Mouse (Mus musculus) midbrain, embryonic 16.5 days (tissue): ENCODE results near the gene Ilvbl. TPM values are rescaled to one million over a fixed set of nuclear protein-coding genes. Genes with fewer than 3 reads are reported as not detected.
A peak's percentile ranks its signal among the peaks of the same experiment; 100 is the strongest.

ENCODE experiments used
- ATAC-seq: fragments of 200-750 bp; cut with Nextera tagmentation; 2 replicates; pipeline ENCODE4 v1.8.0; 2017; ENCODE audit warnings: moderate TSS enrichment
- H3K27ac ChIP-seq: fragments of 300-500 bp; sonication (generic); 2 replicates; pipeline ENCODE4 v1.5.1; 2014; ENCODE audit warnings: mild to moderate bottlenecking, low read length, mixed read lengths
- H3K27me3 ChIP-seq: fragments of 300-500 bp; sonication (generic); 2 replicates; pipeline ENCODE4 v1.6.1; 2014; ENCODE audit warnings: low read depth, low read length, mixed read lengths; ENCODE audit not compliant: control insufficient read depth, insufficient read depth
- H3K36me3 ChIP-seq: fragments of 300-500 bp; sonication (generic); 2 replicates; pipeline ENCODE4 v1.6.1; 2014; ENCODE audit warnings: mild to moderate bottlenecking, low read length, moderate library complexity, mixed read lengths; ENCODE audit not compliant: control insufficient read depth, insufficient read depth
- H3K4me1 ChIP-seq: fragments of 300-500 bp; sonication (generic); 2 replicates; pipeline ENCODE4 v1.6.1; 2014; ENCODE audit warnings: mild to moderate bottlenecking, low read length, mixed read lengths; ENCODE audit not compliant: control insufficient read depth, insufficient read depth
- H3K4me2 ChIP-seq: fragments of 300-500 bp; sonication (generic); 2 replicates; pipeline ENCODE4 v1.6.1; 2014; ENCODE audit warnings: mild to moderate bottlenecking, low read length, mixed read lengths
- H3K4me3 ChIP-seq: fragments of 300-500 bp; sonication (generic); 2 replicates; pipeline ENCODE4 v1.5.1; 2014; ENCODE audit warnings: low read depth, mild to moderate bottlenecking, low read length, moderate library complexity, mixed read lengths
- H3K9ac ChIP-seq: fragments of 300-500 bp; sonication (generic); 2 replicates; pipeline ENCODE4 v1.6.1; 2014; ENCODE audit warnings: low read depth, low read length, mixed read lengths
- H3K9me3 ChIP-seq: fragments of 300-500 bp; sonication (generic); replicated peaks from 2 replicates; pipeline ENCODE4 v1.6.1; 2014; ENCODE audit warnings: mild to moderate bottlenecking, low read length, mixed read lengths; ENCODE audit not compliant: control insufficient read depth, poor library complexity, severe bottlenecking
- WGBS: fragments of 180-500 bp; shearing (Covaris S2); extraction: QIAGEN DNeasy Blood & Tissue Kit; methylation state at CpG from one replicate; pipeline ENCODE4 v1.1.7; 2014; 5-methylcytosine and 5-hydroxymethylcytosine counted together
- polyA plus RNA-seq: library from polyadenylated mRNA; unstranded; fragments of >200 nt; fragmentation: Nextera tagmentation; extraction: Ambion mirVana; gene quantifications from 2 replicates; pipeline ENCODE4 v1.2.1, GENCODE M21; 2015

The Ilvbl gene
- polyA plus RNA-seq, 1 experiment from 2014 or later: 81.4 TPM

DNA sequence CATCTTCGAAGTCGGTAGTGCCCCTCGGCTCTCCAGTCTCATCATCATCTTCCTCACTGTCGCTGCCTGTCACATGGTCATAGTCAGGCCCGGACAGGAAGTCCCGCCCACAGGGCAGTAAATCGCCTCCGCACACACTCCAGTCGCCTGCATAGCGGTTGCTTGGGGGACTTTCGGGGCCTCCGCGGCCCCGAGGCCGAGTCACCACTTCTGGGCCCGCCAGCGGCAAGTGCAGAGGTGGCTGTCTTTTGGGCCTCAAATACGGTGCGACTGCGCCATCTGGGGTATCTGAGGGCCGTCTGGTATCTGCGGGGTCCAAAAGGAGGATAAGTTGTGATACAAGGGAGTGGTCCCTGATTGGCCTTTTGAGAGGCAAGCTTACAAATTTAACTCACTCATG, 11.5 kb downstream of the Ilvbl start:
- H3K27me3 ChIP-seq: no peaks in the 10 kb centered on the region
- no peak overlapping the region for H3K27ac ChIP-seq
- H3K4me3 ChIP-seq: no peak overlapping the region
- peaks cover 5% of the 10 kb centered on the region; the same call in 1 of the 2 replicates for H3K36me3 ChIP-seq
- WGBS: 90% methylated on average over 22 of the region's 22 CpGs
- H3K9me3 ChIP-seq: no peaks in the 10 kb centered on the region
- H3K4me1 ChIP-seq: no peaks in the 10 kb centered on the region
- ATAC-seq: no peak
- H3K4me2 ChIP-seq: no peak overlapping the region
- no peak overlapping the region for H3K9ac ChIP-seq

- no peak for ATAC-seq
- WGBS: 96% methylated on average over 13 of the region's 13 CpGs
- H3K9ac ChIP-seq: no peak overlapping the region
- no peak overlapping the region for H3K4me2 ChIP-seq
- no peak overlapping the region for H3K4me3 ChIP-seq
- H3K27me3 ChIP-seq: no peaks in the 10 kb centered on the region
- no peaks in the 10 kb centered on the region for H3K4me1 ChIP-seq
- no peak overlapping the region for H3K27ac ChIP-seq
- H3K9me3 ChIP-seq: no peaks in the 10 kb centered on the region
- H3K36me3 ChIP-seq: peaks cover 2% of the 10 kb centered on the region; the same call in 1 of the 2 replicates
Observed at GRCm38 (mm10) chr10:78586026-78586425, 11.9 kb downstream of the Ilvbl start.

DNA sequence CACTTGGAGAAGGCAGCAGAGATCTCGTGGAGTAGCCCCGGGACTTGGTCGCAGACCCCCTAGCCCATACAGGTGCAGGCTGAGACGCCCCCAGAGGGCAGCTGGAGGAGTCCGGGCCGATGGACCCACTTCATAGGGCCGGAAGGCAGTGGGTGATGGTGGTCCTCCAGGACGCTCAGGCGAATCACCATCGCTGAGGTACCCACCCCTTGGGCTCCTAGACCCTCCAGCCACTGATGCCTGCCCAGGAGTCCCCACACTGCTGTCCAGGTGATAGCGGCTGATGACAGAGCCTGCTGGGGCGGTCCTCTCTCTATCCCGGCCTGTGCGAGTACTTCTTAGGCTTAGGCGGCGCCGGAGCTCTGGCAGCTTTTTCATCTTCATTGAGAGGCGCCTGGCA, 15.1 kb downstream of the Ilvbl start:
- no peak for ATAC-seq
- Histone ChIP-seq H3K4me3 (no peak overlapping the region), H3K4me1 (peaks cover 10% of the 10 kb centered on the region), H3K27me3 (peaks cover 2% of the 10 kb centered on the region; the same call in 1 of the 2 replicates), H3K36me3 (no peaks in the 10 kb centered on the region), H3K27ac (no peak overlapping the region), H3K9me3 (no peaks in the 10 kb centered on the region), H3K4me2 (no peak overlapping the region), H3K9ac (no peak overlapping the region)
- WGBS: 97% methylated on average over 18 of the region's 18 CpGs

GRCm38 (mm10) chr10:78589901-78590300, 15.8 kb downstream of the Ilvbl start:
- Histone ChIP-seq H3K9ac (no peak overlapping the region), H3K4me1 (peaks cover 10% of the 10 kb centered on the region), H3K4me2 (no peak overlapping the region), H3K4me3 (no peak overlapping the region), H3K36me3 (no peaks in the 10 kb centered on the region), H3K27ac (no peak overlapping the region), H3K27me3 (peaks cover 2% of the 10 kb centered on the region; the same call in 1 of the 2 replicates), H3K9me3 (no peaks in the 10 kb centered on the region)
- ATAC-seq: no peak
- 95% methylated on average over 8 of the region's 8 CpGs for WGBS

GRCm38 (mm10) chr10:78590744-78591143, 16.6 kb downstream of the Ilvbl start:
- Histone ChIP-seq H3K9ac (0 out of 2 replicates have a peak overlapping the region, but pooled peaks have one; percentile 23), H3K4me3 (peak overlapping the region; percentile 44), H3K4me1 (peaks cover 10% of the 10 kb centered on the region), H3K9me3 (no peaks in the 10 kb centered on the region), H3K36me3 (no peaks in the 10 kb centered on the region), H3K27me3 (peaks cover 2% of the 10 kb centered on the region; the same call in 1 of the 2 replicates), H3K4me2 (peak overlapping the region; percentile 77), H3K27ac (no peak overlapping the region; the same call in 1 of the 2 replicates)
- ATAC-seq: no peak
- WGBS: 54% methylated on average over 9 of the region's 9 CpGs

DNA sequence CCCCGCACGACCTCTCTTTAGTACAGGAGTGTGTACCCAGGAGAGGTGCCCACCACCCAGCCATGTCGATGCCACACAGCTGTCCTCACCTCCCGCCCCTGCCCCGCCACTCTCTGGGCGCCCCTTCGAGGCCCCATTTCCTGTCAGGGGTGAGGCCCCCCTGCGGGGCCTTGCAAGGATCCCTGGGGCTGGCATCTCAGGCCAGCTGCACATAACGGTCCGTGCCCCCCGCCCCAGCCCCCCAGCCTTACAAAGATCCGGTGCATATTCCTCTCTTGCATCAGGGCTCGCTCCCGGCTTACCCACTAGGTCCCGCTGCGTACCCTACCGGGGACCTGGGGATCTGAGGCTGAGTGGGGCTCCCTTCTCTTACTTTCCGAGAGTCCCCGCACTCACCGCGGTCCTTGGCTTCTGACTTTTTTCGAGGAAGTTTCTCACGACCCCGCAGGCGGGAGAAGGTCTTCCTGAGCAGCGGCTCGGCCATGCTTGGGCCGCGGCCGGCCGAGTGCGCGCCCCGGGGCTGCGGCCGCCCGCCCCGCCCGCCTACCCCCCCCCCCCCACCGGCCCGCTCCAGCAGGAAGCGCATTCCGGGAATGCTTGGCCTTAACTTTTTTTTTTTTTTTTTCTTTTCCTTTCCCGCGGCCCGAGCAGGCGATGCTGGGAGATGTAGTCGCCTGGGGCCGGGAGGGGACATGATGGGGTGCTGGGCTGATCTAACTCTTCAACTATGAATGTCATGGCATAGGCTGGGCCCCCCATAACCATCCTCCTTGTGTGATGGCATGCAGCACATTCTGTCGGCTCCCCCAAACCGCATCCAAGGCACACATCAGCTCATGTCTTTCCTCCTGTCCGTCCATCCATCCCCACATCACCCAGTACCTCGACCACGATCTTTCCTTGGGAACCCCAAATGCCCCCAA, 17.5 kb downstream of the Ilvbl start, which contains the start of gene Syde1:
Gene Syde1, minus strand, starts transcription at position 559 of the 923 bp plus-strand sequence.
- peak within 1 kb of the TSS; percentile 44 for H3K4me3 ChIP-seq
- H3K4me1 ChIP-seq: peaks cover 10% of the 10 kb centered on the region
- 3% methylated on average over 35 of the region's 54 CpGs for WGBS
- no peaks in the 10 kb centered on the region for H3K36me3 ChIP-seq
- peak; percentile 64 for ATAC-seq
- peaks cover 2% of the 10 kb centered on the region; the same call in 1 of the 2 replicates for H3K27me3 ChIP-seq
- peak within 1 kb of the TSS; percentile 61 for H3K9ac ChIP-seq
- no peaks in the 10 kb centered on the region for H3K9me3 ChIP-seq
- peak within 1 kb of the TSS; percentile 77 for H3K4me2 ChIP-seq
- H3K27ac ChIP-seq: no peak within 1 kb of the TSS; the same call in 1 of the 2 replicates

DNA sequence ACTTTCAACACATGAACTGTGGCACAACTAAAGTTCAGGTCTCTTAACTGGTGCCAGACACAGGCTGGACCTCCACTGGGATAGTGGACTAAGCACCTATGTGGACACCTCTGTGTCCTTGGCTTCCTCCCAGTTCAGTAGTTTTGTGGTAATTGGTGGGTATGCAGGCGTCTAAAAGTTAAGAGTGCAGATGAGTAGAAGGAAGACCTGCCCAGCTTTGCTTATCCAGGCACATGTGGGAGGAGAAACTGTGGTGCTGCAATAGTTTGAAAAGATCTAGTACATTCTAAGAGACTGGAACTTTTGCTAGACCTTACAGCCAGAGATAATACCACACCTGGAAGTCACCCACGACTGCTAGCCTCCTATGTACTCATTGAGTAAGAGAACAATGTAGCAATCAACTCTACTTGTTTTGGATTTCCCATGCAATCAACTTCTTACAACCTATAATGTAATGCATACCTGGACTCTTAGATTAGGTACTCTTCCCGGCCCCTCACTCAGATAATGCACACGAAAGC, 18.8 kb downstream of the Ilvbl start:
- no peaks in the 10 kb centered on the region for H3K36me3 ChIP-seq
- peaks cover 2% of the 10 kb centered on the region; the same call in 1 of the 2 replicates for H3K27me3 ChIP-seq
- H3K9me3 ChIP-seq: no peaks in the 10 kb centered on the region
- no peak overlapping the region for H3K4me2 ChIP-seq
- H3K9ac ChIP-seq: no peak overlapping the region
- no peak for ATAC-seq
- no peak overlapping the region for H3K27ac ChIP-seq
- no peak overlapping the region for H3K4me3 ChIP-seq
- WGBS: 91% methylated on average over 4 of the region's 4 CpGs
- H3K4me1 ChIP-seq: peaks cover 10% of the 10 kb centered on the region

- Histone ChIP-seq H3K4me3 (no peak overlapping the region), H3K4me2 (no peak overlapping the region), H3K27ac (no peak overlapping the region), H3K9me3 (no peaks in the 10 kb centered on the region), H3K4me1 (peaks cover 10% of the 10 kb centered on the region), H3K36me3 (no peaks in the 10 kb centered on the region), H3K27me3 (peaks cover 2% of the 10 kb centered on the region; the same call in 1 of the 2 replicates), H3K9ac (no peak overlapping the region)
- 93% methylated on average over 5 of the region's 5 CpGs for WGBS
- ATAC-seq: no peak
Observed at GRCm38 (mm10) chr10:78593736-78594135, 19.6 kb downstream of the Ilvbl start.

- no peak for ATAC-seq
- H3K27ac ChIP-seq: no peak overlapping the region
Observed at GRCm38 (mm10) chr10:78594157-78594556, 20.0 kb downstream of the Ilvbl start.

More at GRCm38 (mm10) chr10:78594157-78594556, 20.0 kb downstream of the Ilvbl start:
- H3K9ac ChIP-seq: no peak overlapping the region
- no peaks in the 10 kb centered on the region for H3K9me3 ChIP-seq
- H3K4me3 ChIP-seq: no peak overlapping the region
- peaks cover 10% of the 10 kb centered on the region for H3K4me1 ChIP-seq
- H3K27me3 ChIP-seq: peaks cover 2% of the 10 kb centered on the region; the same call in 1 of the 2 replicates
- H3K36me3 ChIP-seq: no peaks in the 10 kb centered on the region
- 70% methylated on average over 6 of the region's 6 CpGs for WGBS
- no peak overlapping the region for H3K4me2 ChIP-seq
